Mouse (Mus musculus): ENCODE results near the gene Vapa.

DNA sequence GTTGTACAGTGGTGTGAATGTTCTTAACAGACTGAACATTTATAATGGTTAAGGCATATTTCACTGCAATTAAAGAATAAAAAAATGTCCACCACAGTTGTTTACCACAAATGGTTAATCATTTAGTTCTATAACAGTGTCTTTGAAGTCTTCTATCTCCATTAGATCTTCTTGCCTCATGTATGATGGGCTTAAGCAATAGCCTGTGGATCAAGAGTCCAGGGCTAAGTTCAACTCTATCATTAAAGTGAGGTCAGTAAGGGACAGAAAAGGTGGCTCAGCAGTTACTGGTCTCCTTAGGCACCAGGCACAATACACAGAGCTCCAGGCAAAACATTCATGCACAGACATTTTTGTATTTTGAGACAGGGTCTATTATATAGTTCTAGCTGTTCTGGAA lies 9.8 kb upstream of the Vapa start:
- TF ChIP-seq ZNF384 (IDR thresholded peaks at IDR 0.05; ENCODE audit: low read depth, low read length) (no peak), POLR2A (IDR thresholded peaks at IDR 0.05; ENCODE audit: control insufficient read depth in 1 of 2, insufficient read depth in 1 of 2, low read depth in 1 of 2, low read length in 2 of 2, poor library complexity in 1 of 2) (no peak)
